Mouse (Mus musculus) hindbrain, embryonic 12.5 days (tissue): ENCODE measurements around the gene Txlna. TPM values are rescaled to one million over a fixed set of nuclear protein-coding genes. Genes with fewer than 3 reads are reported as not detected.

Source experiments
- ATAC-seq: fragments of 200-750 bp; cut with Nextera tagmentation; 2 replicates; pipeline ENCODE4 v1.8.0; 2017; ENCODE audit warnings: moderate TSS enrichment; ENCODE audit not compliant: low FRiP score
- H3K27ac ChIP-seq: fragments of 300-500 bp; sonication (generic); 2 replicates; pipeline ENCODE4 v1.5.1; 2016; ENCODE audit warnings: mild to moderate bottlenecking
- H3K27me3 ChIP-seq: fragments of 300-500 bp; sonication (generic); 2 replicates; pipeline ENCODE4 v1.6.1; 2016; ENCODE audit warnings: mild to moderate bottlenecking
- H3K36me3 ChIP-seq: fragments of 300-500 bp; sonication (generic); 2 replicates; pipeline ENCODE4 v1.6.1; 2016; ENCODE audit warnings: mild to moderate bottlenecking
- H3K4me1 ChIP-seq: fragments of 300-500 bp; sonication (generic); 2 replicates; pipeline ENCODE4 v1.6.1; 2016
- H3K4me2 ChIP-seq: fragments of 300-500 bp; sonication (generic); replicated peaks from 2 replicates; pipeline ENCODE4 v1.6.1; 2016; ENCODE audit warnings: mild to moderate bottlenecking
- H3K4me3 ChIP-seq: fragments of 300-500 bp; sonication (generic); 2 replicates; pipeline ENCODE4 v1.5.1; 2016; ENCODE audit warnings: mild to moderate bottlenecking
- H3K9ac ChIP-seq: fragments of 300-500 bp; sonication (generic); 2 replicates; pipeline ENCODE4 v1.6.1; 2016; ENCODE audit warnings: mild to moderate bottlenecking, moderate library complexity
- H3K9me3 ChIP-seq: fragments of 300-500 bp; sonication (generic); replicated peaks from 2 replicates; pipeline ENCODE4 v1.6.1; 2016; ENCODE audit warnings: mild to moderate bottlenecking
- WGBS: fragments of 180-500 bp; shearing (Covaris S2); methylation state at CpG from one replicate; pipeline ENCODE4 v1.1.7; 2016; 5-methylcytosine and 5-hydroxymethylcytosine counted together
- polyA plus RNA-seq: library from polyadenylated mRNA; unstranded; fragments of >200 nt; fragmentation: Nextera tagmentation; extraction: Ambion mirVana; gene quantifications from 2 replicates; pipeline ENCODE4 v1.2.1, GENCODE M21; 2016

Gene Txlna
- polyA plus RNA-seq: 90.8 and 91.1 TPM in 2 replicates

GRCm38 (mm10) chr4:129640638-129641467, at the start of gene Txlna:
Gene Txlna, minus strand, starts transcription at chr4:129641065.
- H3K4me1 ChIP-seq: peaks cover 25% of the 10 kb centered on the region
- H3K9ac ChIP-seq: peak within 1 kb of the TSS; percentile 90
- H3K36me3 ChIP-seq: peaks cover 52% of the 10 kb centered on the region
- H3K9me3 ChIP-seq: no peaks in the 10 kb centered on the region
- H3K27me3 ChIP-seq: no peaks in the 10 kb centered on the region
- peak; percentile 97 for ATAC-seq
- under 1% methylated on average over 59 of the region's 60 CpGs for WGBS
- peak within 1 kb of the TSS; percentile 93 for H3K27ac ChIP-seq
- H3K4me3 ChIP-seq: peak within 1 kb of the TSS; percentile 58
- peak within 1 kb of the TSS; percentile 89 for H3K4me2 ChIP-seq

GRCm38 (mm10) chr4:129684531-129684930, 43.7 kb upstream of the Txlna start:
- no peaks in the 10 kb centered on the region for H3K4me1 ChIP-seq
- WGBS: 95% methylated on average over 6 of the region's 6 CpGs
- peaks cover 91% of the 10 kb centered on the region for H3K36me3 ChIP-seq

DNA sequence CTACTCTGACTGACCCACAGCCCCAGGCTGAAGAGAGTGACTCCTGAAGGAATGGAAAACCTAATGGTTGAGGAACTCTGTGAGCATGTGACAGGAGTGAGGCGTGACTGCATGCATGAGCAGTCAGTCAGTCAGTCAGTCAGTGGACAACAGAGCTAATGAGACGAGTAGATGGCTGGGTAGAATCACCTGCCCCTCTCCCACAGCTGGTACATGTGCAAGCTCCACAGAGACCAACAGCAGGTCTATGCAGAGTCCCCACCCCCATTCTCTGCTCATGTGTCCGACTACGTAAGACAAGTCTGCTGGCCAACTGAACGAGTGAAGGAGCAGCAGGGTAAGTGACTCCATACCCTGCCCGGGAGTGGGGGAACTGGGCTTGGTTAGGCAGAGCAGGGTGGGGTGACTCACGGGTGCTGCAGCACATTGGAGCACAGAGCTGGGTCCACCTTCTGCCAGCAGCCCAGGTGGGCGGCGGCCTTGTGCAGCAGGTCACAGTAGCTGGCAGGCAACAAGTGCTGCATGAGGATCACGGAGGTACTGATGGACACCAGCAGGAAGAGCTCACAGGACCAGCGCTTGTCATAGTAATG, 43.1 kb upstream of the Txlna start:
- Histone ChIP-seq H3K4me1 (no peaks in the 10 kb centered on the region), H3K9ac (no peak overlapping the region), H3K27ac (no peak overlapping the region), H3K27me3 (no peaks in the 10 kb centered on the region), H3K4me2 (no peak overlapping the region), H3K9me3 (no peaks in the 10 kb centered on the region), H3K4me3 (no peak overlapping the region), H3K36me3 (peaks cover 91% of the 10 kb centered on the region)
- no peak for ATAC-seq
- WGBS: 89% methylated on average over 11 of the region's 11 CpGs

More at GRCm38 (mm10) chr4:129684531-129684930, 43.7 kb upstream of the Txlna start:
- ATAC-seq: no peak
- no peaks in the 10 kb centered on the region for H3K9me3 ChIP-seq
- H3K4me3 ChIP-seq: no peak overlapping the region
- H3K4me2 ChIP-seq: no peak overlapping the region
- H3K27me3 ChIP-seq: no peaks in the 10 kb centered on the region
- no peak overlapping the region for H3K27ac ChIP-seq
- no peak overlapping the region for H3K9ac ChIP-seq

DNA sequence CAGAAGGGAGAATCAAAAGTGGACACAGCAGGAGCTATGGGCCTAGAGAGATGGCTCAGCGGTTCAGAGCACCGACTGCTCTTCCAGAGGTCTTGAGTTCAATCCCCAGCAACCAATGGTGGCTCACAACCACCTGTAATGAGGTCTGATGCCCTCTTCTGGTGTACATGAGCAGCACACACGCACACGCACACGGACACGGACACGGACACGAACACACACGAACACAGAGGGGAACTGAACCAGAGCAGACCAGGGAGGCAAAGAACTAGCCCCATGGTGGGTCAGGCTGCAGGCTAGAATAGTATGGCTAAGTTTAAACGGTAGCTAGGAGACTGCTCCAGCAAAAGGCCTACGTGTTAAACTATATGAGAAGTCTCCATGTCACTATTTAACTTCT, 41.0 kb upstream of the Txlna start:
- Histone ChIP-seq H3K9me3 (no peaks in the 10 kb centered on the region), H3K36me3 (peaks cover 92% of the 10 kb centered on the region), H3K4me1 (no peaks in the 10 kb centered on the region), H3K9ac (no peak overlapping the region), H3K27me3 (no peaks in the 10 kb centered on the region), H3K4me3 (no peak overlapping the region), H3K27ac (no peak overlapping the region), H3K4me2 (no peak overlapping the region)
- WGBS: 97% methylated on average over 11 of the region's 11 CpGs
- no peak for ATAC-seq

DNA sequence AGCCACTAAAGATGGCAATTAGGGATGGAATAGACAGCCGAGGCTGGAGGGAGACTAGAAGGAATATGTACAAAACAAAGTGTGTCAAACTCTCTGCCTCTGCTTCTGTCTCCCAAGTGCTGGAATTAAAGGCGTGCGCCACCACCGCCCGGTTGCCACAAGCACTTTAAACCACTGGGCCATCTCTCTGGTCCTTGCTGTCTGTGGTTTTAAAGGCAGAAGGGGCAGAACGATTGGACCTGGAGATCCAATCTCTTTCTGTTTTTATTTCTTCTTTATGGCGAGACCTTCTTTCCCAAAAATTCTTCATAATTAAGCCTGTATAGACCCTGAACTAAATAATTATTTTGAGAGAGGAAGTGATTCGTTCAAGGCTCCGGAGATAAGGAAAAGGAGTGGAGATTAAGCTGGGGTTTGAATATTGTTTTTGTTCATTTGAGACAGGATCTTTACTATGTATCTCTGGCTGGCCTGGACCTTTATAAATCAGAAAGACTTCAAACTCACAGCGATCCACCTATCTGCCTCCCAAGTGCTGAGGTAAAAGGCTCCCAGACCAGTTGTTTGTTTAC, 32.1 kb upstream of the Txlna start:
- no peak for ATAC-seq
- H3K4me3 ChIP-seq: peak overlapping the region; percentile 99
- peak overlapping the region; percentile 96 for H3K27ac ChIP-seq
- peak overlapping the region; percentile 98 for H3K4me2 ChIP-seq
- H3K27me3 ChIP-seq: no peaks in the 10 kb centered on the region
- H3K9me3 ChIP-seq: no peaks in the 10 kb centered on the region
- peak overlapping the region; percentile 96; the same call in 1 of the 2 replicates for H3K9ac ChIP-seq
- H3K36me3 ChIP-seq: peaks cover 21% of the 10 kb centered on the region
- peaks cover 17% of the 10 kb centered on the region for H3K4me1 ChIP-seq
- WGBS: 10% methylated on average over 10 of the region's 10 CpGs

DNA sequence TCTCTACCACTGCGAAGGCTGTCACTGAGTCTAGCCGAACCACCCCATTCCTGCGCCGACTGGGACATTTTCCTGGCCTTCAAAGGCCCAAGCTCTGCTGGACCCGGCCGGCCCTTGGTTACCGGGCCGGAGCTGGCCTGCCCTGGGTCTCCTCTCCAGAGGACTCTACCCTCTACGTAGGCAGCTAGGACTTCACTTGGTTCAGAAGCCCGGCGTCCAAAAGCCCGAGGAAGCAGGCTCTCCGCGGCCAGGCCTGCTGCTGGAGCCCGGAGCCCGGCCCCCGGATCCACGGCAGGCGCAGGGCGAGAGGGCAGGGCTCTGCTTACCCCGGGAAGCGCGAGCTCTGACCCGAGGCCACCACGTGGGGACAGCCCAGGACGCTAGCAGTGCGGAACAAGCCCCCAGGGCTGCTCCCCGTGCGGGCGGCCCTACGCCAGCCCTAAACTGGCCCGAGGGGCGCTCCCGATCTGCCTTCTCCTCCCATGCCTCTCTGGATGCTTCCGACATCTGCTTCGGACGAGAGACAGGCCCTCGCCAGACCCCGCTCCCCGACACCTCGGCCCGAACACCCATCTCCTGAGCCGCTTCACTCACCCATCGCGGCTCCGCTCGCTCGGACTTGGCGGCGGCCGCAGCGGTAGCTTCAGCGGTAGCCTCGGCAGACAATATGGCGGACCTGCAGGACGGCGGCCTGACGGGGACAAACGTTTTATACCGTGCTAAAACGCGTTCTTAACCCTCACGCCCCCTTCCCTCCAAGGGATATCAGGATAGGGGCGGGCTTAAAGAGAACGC, 31.4 kb upstream of the Txlna start, which contains the start of gene Kpna6:
TSS of gene Kpna6 (minus strand) at position 685 of the 795 bp plus-strand sequence.
- Histone ChIP-seq H3K27me3 (no peaks in the 10 kb centered on the region), H3K36me3 (peaks cover 17% of the 10 kb centered on the region), H3K27ac (peak within 1 kb of the TSS; percentile 96), H3K9ac (peak within 1 kb of the TSS; percentile 96), H3K9me3 (no peaks in the 10 kb centered on the region), H3K4me1 (peaks cover 17% of the 10 kb centered on the region), H3K4me2 (peak within 1 kb of the TSS; percentile 98), H3K4me3 (peak within 1 kb of the TSS; percentile 99)
- ATAC-seq: peak; percentile 91
- under 1% methylated on average over 65 of the region's 65 CpGs for WGBS

- Histone ChIP-seq H3K4me1 (peaks cover 17% of the 10 kb centered on the region), H3K9ac (peak overlapping the region; percentile 96), H3K9me3 (no peaks in the 10 kb centered on the region), H3K4me2 (peak overlapping the region; percentile 98), H3K27me3 (no peaks in the 10 kb centered on the region), H3K4me3 (peak overlapping the region; percentile 99), H3K27ac (peak overlapping the region; percentile 96), H3K36me3 (peaks cover 10% of the 10 kb centered on the region)
- 9% methylated on average over 12 of the region's 12 CpGs for WGBS
- no peak; the same call in 1 of the 2 replicates for ATAC-seq
Measured at GRCm38 (mm10) chr4:129671491-129672082, 30.7 kb upstream of the Txlna start.

DNA sequence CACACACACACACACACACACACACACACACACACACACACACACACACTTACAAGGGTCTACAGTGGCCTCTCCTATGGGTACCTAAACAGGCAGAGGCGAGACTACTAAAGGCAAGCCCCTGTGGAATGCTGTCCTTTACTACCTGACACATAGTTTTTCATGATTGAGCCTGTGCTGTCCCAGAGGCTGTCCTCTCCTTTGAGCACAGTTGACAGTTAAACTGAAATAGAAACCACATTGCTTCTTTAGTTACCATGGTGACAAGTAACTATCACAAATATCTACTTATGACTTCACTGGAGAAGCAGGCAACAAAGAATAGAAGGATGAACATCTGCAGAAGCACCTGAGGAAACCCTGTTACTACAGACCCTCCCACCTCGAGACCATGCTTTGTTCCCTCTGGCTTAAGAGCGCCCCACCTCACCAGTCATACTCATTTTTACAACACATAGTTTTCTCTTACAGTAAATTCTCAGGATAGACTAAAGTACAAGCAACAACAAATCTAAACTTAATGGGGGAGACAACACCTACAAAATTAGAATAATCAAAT, 21.5 kb upstream of the Txlna start:
- ATAC-seq: no peak
- H3K9ac ChIP-seq: no peak overlapping the region
- H3K4me3 ChIP-seq: no peak overlapping the region
- H3K27me3 ChIP-seq: no peaks in the 10 kb centered on the region
- H3K4me2 ChIP-seq: no peak overlapping the region
- no peak overlapping the region for H3K27ac ChIP-seq
- H3K9me3 ChIP-seq: no peaks in the 10 kb centered on the region
- peaks cover 38% of the 10 kb centered on the region for H3K36me3 ChIP-seq
- H3K4me1 ChIP-seq: no peaks in the 10 kb centered on the region
- WGBS: 98% methylated on average over 3 of the region's 3 CpGs

- Histone ChIP-seq H3K9ac (no peak overlapping the region), H3K27ac (no peak overlapping the region), H3K27me3 (no peaks in the 10 kb centered on the region), H3K36me3 (peaks cover 46% of the 10 kb centered on the region), H3K4me2 (no peak overlapping the region), H3K4me3 (no peak overlapping the region), H3K9me3 (no peaks in the 10 kb centered on the region), H3K4me1 (no peaks in the 10 kb centered on the region)
- 93% methylated on average over 3 of the region's 3 CpGs for WGBS
- no peak for ATAC-seq
Measured at GRCm38 (mm10) chr4:129661584-129661983, 20.7 kb upstream of the Txlna start.

- H3K27ac ChIP-seq: no peak overlapping the region
- no peaks in the 10 kb centered on the region for H3K4me1 ChIP-seq
- no peak overlapping the region for H3K9ac ChIP-seq
- no peak overlapping the region for H3K4me3 ChIP-seq
- H3K4me2 ChIP-seq: no peak overlapping the region
- ATAC-seq: no peak
- H3K9me3 ChIP-seq: no peaks in the 10 kb centered on the region
- peaks cover 84% of the 10 kb centered on the region for H3K36me3 ChIP-seq
- no peaks in the 10 kb centered on the region for H3K27me3 ChIP-seq
- WGBS: 93% methylated on average over 14 of the region's 14 CpGs
Measured at GRCm38 (mm10) chr4:129654770-129655169, 13.9 kb upstream of the Txlna start.

GRCm38 (mm10) chr4:129650359-129650758, 9.5 kb upstream of the Txlna start:
- Histone ChIP-seq H3K27me3 (no peaks in the 10 kb centered on the region), H3K4me2 (no peak overlapping the region), H3K4me1 (no peaks in the 10 kb centered on the region), H3K9me3 (no peaks in the 10 kb centered on the region), H3K27ac (no peak overlapping the region), H3K9ac (no peak overlapping the region), H3K4me3 (no peak overlapping the region), H3K36me3 (peaks cover 94% of the 10 kb centered on the region)
- no peak for ATAC-seq
- WGBS: 93% methylated on average over 8 of the region's 8 CpGs
